Mouse (Mus musculus): Measurements from ENCODE around the gene Lman1l. TPM values are rescaled to one million over a fixed set of nuclear protein-coding genes. Genes with fewer than 3 reads are reported as not detected.

Lman1l gene
- polyA plus RNA-seq, 2 experiments = not detected

- TF ChIP-seq CTCF (IDR thresholded peaks at IDR 0.05; ENCODE audit: low read depth) (peak; percentile 51), EP300 (IDR thresholded peaks at IDR 0.05; ENCODE audit: low read depth) (no peak)
- Histone ChIP-seq H3K36me3 (replicated peaks; ENCODE audit: control insufficient read depth, insufficient read depth, low read depth) (no peaks in the 10 kb centered on the region), H3K9ac (replicated peaks) (no peak overlapping the region), H3K9me3 (ENCODE audit: control insufficient read depth, low read length) (no peaks in the 10 kb centered on the region), H3K4me2 (ENCODE audit: low read depth) (no peak overlapping the region), H3K27me3 (ENCODE audit: control insufficient read depth, insufficient read depth, low read length) (no peaks in the 10 kb centered on the region), H3K27ac (no peak overlapping the region), H3K4me1 (replicated peaks; ENCODE audit: control insufficient read depth in 2 of 2, insufficient read depth in 2 of 2, low read length in 1 of 2) (peaks cover 10 to 22% of the 10 kb centered on the region in 2 experiments), H3K4me3 (ENCODE audit: insufficient read depth in 1 of 2, low read depth in 2 of 2, low read length in 2 of 2) (no peak overlapping the region)
- WGBS (ENCODE audit: insufficient replicate concordance) = 72% methylated on average over 4 of the region's 4 CpGs
- no peak for DNase-seq (ENCODE audit: low read depth in 3 of 3, low spot score in 3 of 3)
- no peak for ATAC-seq (ENCODE audit: insufficient read depth)
Measured at GRCm38 (mm10) chr9:57658970-57659369, 38.4 kb upstream of the Lman1l start.

GRCm38 (mm10) chr9:57657843-57658242 lies 37.3 kb upstream of the Lman1l start:
- Histone ChIP-seq H3K9me3 (ENCODE audit: control insufficient read depth, low read length) (no peaks in the 10 kb centered on the region), H3K27ac (no peak overlapping the region), H3K4me2 (ENCODE audit: low read depth) (no peak overlapping the region), H3K27me3 (ENCODE audit: control insufficient read depth, insufficient read depth, low read length) (no peaks in the 10 kb centered on the region), H3K9ac (replicated peaks) (no peak overlapping the region), H3K36me3 (replicated peaks; ENCODE audit: control insufficient read depth, insufficient read depth, low read depth) (no peaks in the 10 kb centered on the region), H3K4me3 (ENCODE audit: insufficient read depth in 1 of 2, low read depth in 2 of 2, low read length in 2 of 2) (no peak overlapping the region), H3K4me1 (replicated peaks; ENCODE audit: control insufficient read depth in 2 of 2, insufficient read depth in 2 of 2, low read length in 1 of 2) (peaks cover 10 to 22% of the 10 kb centered on the region in 2 experiments)
- no peak for TF ChIP-seq EP300 (IDR thresholded peaks at IDR 0.05; ENCODE audit: low read depth)
- peak; percentile 32; the same call in 1 of the 2 replicates for TF ChIP-seq CTCF (IDR thresholded peaks at IDR 0.05; ENCODE audit: low read depth)
- WGBS (ENCODE audit: insufficient replicate concordance) = 43% methylated on average over 4 of the region's 4 CpGs
- ATAC-seq (ENCODE audit: insufficient read depth) (no peak), DNase-seq (ENCODE audit: low read depth in 3 of 3, low spot score in 3 of 3) (no peak)

GRCm38 (mm10) chr9:57656631-57657350 lies 36.2 kb upstream of the Lman1l start:
- WGBS (ENCODE audit: insufficient replicate concordance) = 78% methylated on average over 19 of the region's 19 CpGs
- no peak overlapping the region for H3K4me2 ChIP-seq (ENCODE audit: low read depth)
- no peak overlapping the region for H3K27ac ChIP-seq
- peaks cover 10 to 22% of the 10 kb centered on the region in 2 experiments for H3K4me1 ChIP-seq (replicated peaks; ENCODE audit: control insufficient read depth in 2 of 2, insufficient read depth in 2 of 2, low read length in 1 of 2)
- H3K36me3 ChIP-seq (replicated peaks; ENCODE audit: control insufficient read depth, insufficient read depth, low read depth) = no peaks in the 10 kb centered on the region
- H3K27me3 ChIP-seq (ENCODE audit: control insufficient read depth, insufficient read depth, low read length) = no peaks in the 10 kb centered on the region
- no peak for DNase-seq (ENCODE audit: low read depth in 3 of 3, low spot score in 3 of 3)
- ATAC-seq (ENCODE audit: insufficient read depth) = no peak
- no peak overlapping the region for H3K9ac ChIP-seq (replicated peaks)
- TF ChIP-seq EP300 (IDR thresholded peaks at IDR 0.05; ENCODE audit: low read depth) (no peak), CTCF (IDR thresholded peaks at IDR 0.05; ENCODE audit: low read depth) (no peak)
- H3K9me3 ChIP-seq (ENCODE audit: control insufficient read depth, low read length) = no peaks in the 10 kb centered on the region
- H3K4me3 ChIP-seq (ENCODE audit: insufficient read depth in 1 of 2, low read depth in 2 of 2, low read length in 2 of 2) = no peak overlapping the region

- Histone ChIP-seq H3K36me3 (replicated peaks; ENCODE audit: control insufficient read depth, insufficient read depth, low read depth) (no peaks in the 10 kb centered on the region), H3K4me1 (replicated peaks; ENCODE audit: control insufficient read depth in 2 of 2, insufficient read depth in 2 of 2, low read length in 1 of 2) (peaks cover 8 to 19% of the 10 kb centered on the region in 2 experiments), H3K27ac (no peak overlapping the region), H3K4me2 (ENCODE audit: low read depth) (peak overlapping the region; percentile 44), H3K9ac (replicated peaks) (no peak overlapping the region), H3K27me3 (ENCODE audit: control insufficient read depth, insufficient read depth, low read length) (no peaks in the 10 kb centered on the region), H3K4me3 (ENCODE audit: insufficient read depth in 1 of 2, low read depth in 2 of 2, low read length in 2 of 2) (no peak overlapping the region), H3K9me3 (ENCODE audit: control insufficient read depth, low read length) (no peaks in the 10 kb centered on the region)
- ATAC-seq (ENCODE audit: insufficient read depth) (peak; percentile 59), DNase-seq (ENCODE audit: low read depth in 3 of 3, low spot score in 3 of 3) (peak; percentile 85 to 90 (median 88))
- peak; percentile 95 for TF ChIP-seq CTCF (IDR thresholded peaks at IDR 0.05; ENCODE audit: low read depth)
- no peak for TF ChIP-seq EP300 (IDR thresholded peaks at IDR 0.05; ENCODE audit: low read depth)
- WGBS (ENCODE audit: insufficient replicate concordance) = 3% methylated on average over 11 of the region's 11 CpGs
Measured at GRCm38 (mm10) chr9:57655749-57656148, 35.2 kb upstream of the Lman1l start.

- Histone ChIP-seq H3K9ac (replicated peaks) (no peak overlapping the region), H3K4me2 (ENCODE audit: low read depth) (no peak overlapping the region), H3K36me3 (replicated peaks; ENCODE audit: control insufficient read depth, insufficient read depth, low read depth) (no peaks in the 10 kb centered on the region), H3K9me3 (ENCODE audit: control insufficient read depth, low read length) (no peaks in the 10 kb centered on the region), H3K4me1 (replicated peaks; ENCODE audit: control insufficient read depth in 2 of 2, insufficient read depth in 2 of 2, low read length in 1 of 2) (peaks cover under 1 to 14% of the 10 kb centered on the region in 2 experiments; a peak in 3 of 4 replicates), H3K27me3 (ENCODE audit: control insufficient read depth, insufficient read depth, low read length) (no peaks in the 10 kb centered on the region), H3K27ac (no peak overlapping the region), H3K4me3 (ENCODE audit: insufficient read depth in 1 of 2, low read depth in 2 of 2, low read length in 2 of 2) (no peak overlapping the region)
- TF ChIP-seq EP300 (IDR thresholded peaks at IDR 0.05; ENCODE audit: low read depth) (no peak), CTCF (IDR thresholded peaks at IDR 0.05; ENCODE audit: low read depth) (no peak)
- ATAC-seq (ENCODE audit: insufficient read depth) = no peak
- 80% methylated on average over 1 of the region's 1 CpGs for WGBS (ENCODE audit: insufficient replicate concordance)
- no peak for DNase-seq (ENCODE audit: low read depth in 3 of 3, low spot score in 3 of 3)
Measured at GRCm38 (mm10) chr9:57654966-57655365, 34.4 kb upstream of the Lman1l start.
